Mouse (Mus musculus): ENCODE data around the gene Vil1. TPM values are rescaled to one million over a fixed set of nuclear protein-coding genes. Genes with fewer than 3 reads are reported as not detected.
"Not testable (repeated sequence)": the region's sequence is repeated elsewhere in the genome, so short reads cannot be mapped to it uniquely, and the experiment has no call there.

Vil1 gene
- total RNA-seq, 2 experiments from 2014 or later: 0.39 to 0.96 TPM

DNA sequence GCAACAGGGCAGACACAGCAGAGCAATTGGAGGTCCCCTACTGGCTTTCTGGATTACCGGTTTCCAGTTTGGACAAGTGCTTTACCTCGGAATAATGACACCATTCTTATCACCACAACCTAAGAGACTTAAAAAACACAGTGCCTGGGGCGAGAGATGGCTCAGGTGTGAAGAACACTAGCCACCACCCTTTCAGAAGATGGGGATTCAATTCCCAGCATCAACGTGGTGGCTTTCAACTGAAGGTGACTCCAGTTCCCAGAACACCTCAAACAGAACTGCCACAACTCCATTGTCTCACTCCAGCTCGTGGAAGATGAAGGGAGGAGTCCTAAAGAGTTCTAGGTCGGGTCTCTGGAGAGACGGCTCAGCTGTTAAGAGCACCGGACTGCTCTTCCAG is 23.6 kb upstream of the Vil1 start:
- intact Hi-C loops (cut with DNase I): no loop called here
- DNase-seq (ENCODE audit: low spot score in 2 of 2): no peak

DNA sequence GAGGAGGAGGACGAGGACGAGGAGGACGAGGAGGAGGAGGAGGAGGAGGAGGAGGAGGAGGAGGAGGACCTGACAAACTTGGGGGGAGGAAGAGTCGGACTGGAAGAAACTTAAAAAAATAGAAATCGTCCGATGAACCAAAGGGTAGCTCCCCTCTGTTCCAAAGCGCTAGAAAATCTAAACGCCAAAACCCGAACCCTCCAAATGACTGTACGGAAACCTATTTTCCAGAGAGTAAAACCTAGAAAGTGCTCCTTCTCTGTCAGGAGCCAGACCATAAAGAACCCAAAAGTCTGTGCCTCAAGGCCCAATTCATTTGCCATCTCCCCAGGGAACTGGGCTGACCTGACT is 22.8 kb upstream of the Vil1 start:
- DNase-seq (ENCODE audit: low spot score in 2 of 2): no peak
- intact Hi-C loops (cut with DNase I): loop anchor here (2.0 kb wide), 1 partner anchor 74 kb away; no protein-coding TSS in a partner anchor

DNA sequence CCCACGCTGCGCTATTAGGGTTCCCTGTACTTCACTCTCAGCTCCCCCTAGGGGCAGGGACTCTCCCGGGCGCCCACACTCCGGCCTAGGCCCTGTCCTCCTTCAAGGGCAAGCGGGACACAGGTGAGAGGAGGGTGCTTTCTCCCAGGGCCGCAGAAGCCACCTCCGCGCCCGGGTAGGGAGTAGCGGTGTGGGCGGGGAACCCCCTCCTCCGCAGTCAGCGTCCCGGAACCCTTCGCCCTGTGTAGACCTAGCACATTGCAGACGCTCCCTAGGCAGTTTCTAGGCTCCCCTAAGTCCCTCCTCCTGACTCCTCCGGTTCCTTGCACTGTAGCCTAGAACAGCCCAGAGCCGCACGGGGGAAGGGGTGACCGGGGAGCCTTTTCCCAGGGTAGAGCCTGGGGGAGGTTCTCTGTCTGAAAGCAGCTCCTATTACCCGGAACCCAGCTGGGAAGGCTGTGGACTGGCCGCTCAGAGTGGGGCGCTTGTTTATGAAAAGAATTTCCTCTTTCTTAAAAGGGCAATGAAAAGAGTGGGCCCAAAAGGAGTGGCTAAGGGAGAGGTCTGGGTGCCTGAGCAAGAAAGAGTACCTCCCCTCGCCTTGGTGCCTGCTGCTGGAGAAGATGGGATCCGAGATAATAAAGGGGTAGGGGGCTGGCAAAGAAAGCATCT is 22.3 kb upstream of the Vil1 start:
- intact Hi-C loops (cut with DNase I): loop anchor here (2.0 kb wide), 1 partner anchor 74 kb away; no protein-coding TSS in a partner anchor
- DNase-seq (ENCODE audit: low spot score in 2 of 2): peak; percentile 94

DNA sequence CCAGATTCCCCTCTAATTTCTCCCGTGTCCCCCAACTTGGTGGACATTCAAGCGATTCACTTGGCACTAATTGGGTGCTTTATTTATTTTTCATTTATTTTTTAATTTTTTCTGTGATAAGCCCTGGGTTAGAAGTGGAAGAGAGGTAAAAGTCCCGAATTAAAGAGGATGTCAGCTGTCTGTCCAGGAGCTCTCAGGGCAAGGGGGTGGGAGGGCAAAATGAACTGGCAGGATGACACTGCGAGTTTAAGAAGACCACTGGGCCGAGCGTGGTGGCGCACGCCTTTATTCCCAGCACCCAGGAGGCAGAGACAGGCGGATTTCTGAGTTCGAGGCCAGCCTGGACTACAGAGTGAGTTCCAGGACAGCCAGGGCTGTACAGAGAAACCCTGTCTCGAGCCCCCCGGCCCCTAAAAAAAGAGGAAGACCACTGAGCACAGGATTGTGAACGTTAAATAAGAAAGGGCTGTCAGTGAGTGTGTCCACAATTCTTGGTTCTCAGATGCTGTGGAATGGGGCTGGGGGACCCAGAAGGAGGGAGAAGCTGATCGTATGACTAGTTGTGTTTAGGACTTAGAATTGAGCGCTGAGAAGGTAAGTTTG is 21.7 kb upstream of the Vil1 start:
- intact Hi-C loops (cut with DNase I): loop anchor here (2.0 kb wide), 1 partner anchor 75 kb away; no protein-coding TSS in a partner anchor
- no peak for DNase-seq (ENCODE audit: low spot score in 2 of 2)

DNA sequence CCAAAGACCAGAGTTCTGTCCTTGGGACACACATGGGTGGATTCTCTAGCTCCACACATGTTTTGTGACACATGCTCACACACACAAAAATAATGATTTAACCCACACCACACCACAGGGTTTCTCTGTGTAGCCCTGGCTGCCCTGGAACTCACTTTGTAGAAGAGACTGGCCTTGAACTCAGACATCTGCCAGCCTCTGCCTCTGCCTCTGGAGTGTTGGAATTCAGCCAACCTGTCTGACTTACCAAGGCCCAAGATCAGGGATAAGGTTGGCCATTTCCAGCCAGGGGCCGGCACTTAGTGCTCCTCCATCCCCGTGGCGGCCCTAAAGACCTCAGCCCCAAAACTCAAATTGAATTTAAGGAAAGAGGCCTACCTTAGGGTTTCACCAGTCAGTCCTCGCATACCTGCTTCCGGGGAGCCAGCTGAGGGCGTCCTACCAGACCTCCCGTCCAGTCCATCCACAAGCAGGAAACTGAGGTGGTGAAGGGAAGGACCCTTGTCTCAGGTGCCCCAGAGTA is 20.7 kb upstream of the Vil1 start:
- DNase-seq (ENCODE audit: low spot score in 2 of 2): no peak
- intact Hi-C loops (cut with DNase I): no loop called here

DNA sequence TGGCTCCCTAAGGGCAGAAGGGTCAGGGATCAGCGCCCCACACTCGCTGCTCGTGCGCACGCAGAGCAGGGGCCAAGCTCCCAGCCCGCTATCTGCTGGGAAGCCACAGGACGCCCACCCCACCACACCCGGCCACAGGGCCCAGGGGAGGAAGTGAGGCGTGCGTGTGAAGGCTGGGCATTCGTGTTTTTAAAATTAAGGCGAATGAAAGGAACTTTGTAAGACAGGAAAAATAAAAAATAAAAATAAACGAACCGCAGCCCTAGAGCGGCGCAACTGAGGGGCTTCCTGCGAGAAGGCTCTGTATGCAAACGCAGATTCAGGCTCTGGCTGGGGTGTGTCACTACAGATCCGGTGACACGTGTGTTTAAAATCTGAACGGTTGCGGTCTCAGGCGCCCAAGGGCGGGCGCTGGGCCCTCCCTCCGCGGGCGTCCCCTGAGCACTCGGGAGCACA is 19.3 kb upstream of the Vil1 start:
- intact Hi-C loops (cut with DNase I): loop anchor here (2.0 to 5.0 kb wide), 2 partner anchors 27 to 153 kb away; partner anchors contain the start of genes Arpc2 and Catip
- no peak for DNase-seq (ENCODE audit: low spot score in 2 of 2)

DNA sequence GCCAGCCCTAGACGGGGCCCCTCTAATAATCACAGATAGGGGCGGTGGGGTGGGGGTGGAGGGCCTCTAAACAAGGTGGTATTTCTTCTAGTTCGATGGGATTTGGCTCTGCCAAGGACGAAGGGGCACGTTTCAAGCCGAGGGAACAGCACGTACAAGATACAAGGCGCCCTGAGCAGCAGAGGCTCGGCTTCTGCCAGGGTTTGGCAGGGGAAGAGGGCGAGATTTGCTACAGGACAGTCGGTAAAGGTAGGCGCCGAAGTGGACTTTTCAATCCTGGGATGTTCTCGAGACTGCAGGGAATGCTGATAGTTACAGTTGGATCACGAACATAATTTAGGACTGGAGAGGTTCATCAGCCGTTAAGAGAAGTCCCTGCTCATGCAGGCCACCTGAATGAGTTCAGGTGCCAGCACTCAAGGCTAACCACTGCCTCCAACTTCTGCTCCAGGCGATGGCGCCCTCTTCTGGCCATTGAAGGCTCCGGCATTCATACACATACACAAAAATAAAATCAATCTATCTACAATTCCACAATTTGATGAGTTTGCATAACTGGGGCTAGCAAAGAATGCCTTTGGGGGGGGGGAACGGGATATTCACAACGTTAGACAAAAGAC is 18.8 kb upstream of the Vil1 start:
- intact Hi-C loops (cut with DNase I): loop anchor here (2.0 to 5.0 kb wide), 2 partner anchors 28 to 153 kb away; partner anchors contain the start of genes Arpc2 and Catip

DNA sequence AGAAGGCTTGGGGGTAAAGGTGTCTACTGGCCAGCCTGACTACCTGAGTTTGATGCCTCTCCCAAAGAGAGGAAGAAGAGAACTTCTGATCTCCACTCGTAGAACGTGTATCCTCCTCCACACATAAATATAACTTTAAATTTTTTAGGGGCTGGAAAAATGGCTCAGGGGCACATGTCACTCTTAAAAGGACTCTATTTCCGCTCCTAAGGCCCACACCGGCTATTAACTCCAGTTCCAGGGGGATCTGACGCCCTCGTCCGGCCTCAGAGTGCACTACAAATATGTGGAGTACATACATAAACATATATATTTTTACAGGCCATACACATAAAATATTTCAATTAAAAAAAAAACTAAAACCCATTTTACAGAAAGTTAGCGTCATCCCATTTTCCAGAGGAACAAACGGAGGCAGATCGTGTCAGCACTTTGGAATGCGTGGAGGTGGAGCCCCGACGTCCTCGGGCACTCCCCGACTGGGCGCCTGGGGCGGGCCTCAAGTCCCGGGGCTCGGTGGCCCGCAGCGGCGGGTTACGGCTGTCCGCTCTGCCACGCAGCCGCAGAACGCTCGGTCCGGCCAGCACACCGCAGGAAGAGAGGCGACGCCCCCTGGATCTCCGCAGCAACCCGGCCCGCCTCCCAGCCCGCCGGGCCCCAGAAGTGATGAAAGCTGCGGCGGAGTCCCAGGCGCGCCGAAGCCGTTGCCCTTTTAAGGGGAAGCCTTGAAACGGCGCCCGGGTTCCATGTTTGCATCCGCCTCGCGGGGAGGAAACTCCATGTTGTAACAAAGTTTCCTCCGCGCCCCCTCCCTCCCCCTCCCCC is 18.0 kb upstream of the Vil1 start, which contains the start of gene Ctdsp1:
Gene Ctdsp1 (plus strand): TSS at position 586 of the 825 bp plus-strand sequence.
- peak; percentile 95 to 96 for DNase-seq (ENCODE audit: low spot score in 2 of 2)
- intact Hi-C loops (cut with DNase I): loop anchor here (2.0 to 5.0 kb wide), 2 partner anchors 28 to 154 kb away; partner anchors contain the start of genes Arpc2 and Catip

More for the DNA sequence above, 18.8 kb upstream of the Vil1 start:
- DNase-seq (ENCODE audit: low spot score in 2 of 2): no peak

DNA sequence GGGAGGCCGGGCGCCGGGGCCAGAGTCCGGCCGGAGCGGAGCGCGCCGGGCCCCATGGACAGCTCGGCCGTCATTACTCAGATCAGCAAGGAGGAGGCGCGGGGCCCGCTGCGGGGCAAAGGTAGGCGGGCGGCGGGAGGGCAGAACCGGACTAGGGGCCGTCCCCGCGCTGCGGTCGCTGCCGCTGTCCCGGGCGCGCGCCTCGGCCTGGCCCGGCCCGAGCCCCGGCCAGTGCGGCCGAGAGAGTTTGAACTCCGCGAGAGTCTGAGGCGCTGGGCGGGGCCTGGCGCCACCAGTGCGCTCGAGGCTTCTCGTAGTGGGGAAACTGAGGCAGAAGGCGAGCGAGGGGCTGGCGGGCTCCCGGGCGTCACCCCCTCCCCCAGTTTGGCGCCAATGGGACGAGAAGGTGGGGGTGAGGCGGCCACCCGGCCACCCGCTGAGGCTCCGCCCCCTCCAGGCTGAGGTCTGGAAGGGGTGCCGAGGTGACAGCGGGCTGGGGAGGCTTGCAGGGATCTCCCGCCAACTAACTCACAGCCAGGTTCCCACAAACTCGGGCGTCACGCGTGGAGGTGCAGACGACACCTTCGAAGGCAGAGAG is 17.2 kb upstream of the Vil1 start:
- DNase-seq (ENCODE audit: low spot score in 2 of 2): peak in 1 of 2 experiments; percentile 27
- intact Hi-C loops (cut with DNase I): loop anchor here (2.0 to 5.0 kb wide), 2 partner anchors 29 to 155 kb away; partner anchors contain the start of genes Arpc2 and Catip

DNA sequence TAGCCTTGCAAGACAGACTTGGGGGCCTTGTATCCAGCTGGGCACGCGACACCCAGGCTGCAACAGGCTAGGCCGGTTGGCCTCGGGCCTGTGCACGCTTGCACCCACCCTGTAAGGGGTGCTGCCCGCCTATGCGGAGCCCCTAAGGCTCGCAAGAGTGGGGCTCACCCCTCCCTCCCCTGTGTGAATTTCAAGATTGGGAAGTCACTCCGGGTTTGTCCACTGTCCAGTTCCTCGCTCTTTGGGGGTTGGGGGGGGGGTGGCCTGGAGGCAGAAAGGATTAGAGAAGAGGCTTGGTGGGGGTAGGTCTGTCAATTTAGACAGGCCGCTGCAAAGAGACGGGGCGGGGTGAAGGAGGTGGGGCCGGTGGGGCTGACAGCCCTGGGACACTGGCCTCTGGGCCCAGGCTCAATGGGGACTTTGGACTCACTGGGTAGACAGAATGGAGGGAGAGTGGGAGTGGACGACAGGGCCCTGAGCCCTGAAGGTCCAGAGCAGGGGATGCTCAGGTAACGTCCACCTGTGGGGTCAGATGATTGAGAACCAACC is 16.7 kb upstream of the Vil1 start:
- intact Hi-C loops (cut with DNase I): loop anchor here (5.0 kb wide), 1 partner anchor 155 kb away; the partner anchor contains the start of gene Arpc2
- no peak for DNase-seq (ENCODE audit: low spot score in 2 of 2)

DNA sequence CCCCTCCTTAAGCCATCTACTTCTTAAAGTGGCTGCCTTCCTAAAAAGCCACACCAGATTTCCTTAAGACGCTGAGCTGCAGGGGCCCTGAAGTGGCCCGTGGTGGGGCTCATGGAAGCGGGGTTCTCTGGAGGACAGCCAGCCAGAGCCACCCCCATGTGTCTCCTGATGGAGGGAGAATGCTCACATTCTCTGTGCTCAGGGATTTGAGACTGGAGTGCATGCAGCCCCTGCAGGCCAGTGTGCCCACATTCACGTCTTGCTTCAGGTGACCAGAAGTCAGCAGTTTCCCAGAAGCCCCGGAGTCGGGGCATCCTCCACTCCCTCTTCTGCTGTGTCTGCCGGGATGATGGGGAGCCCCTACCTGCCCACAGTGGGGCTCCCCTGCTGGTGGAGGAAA is 16.2 kb upstream of the Vil1 start:
- DNase-seq (ENCODE audit: low spot score in 2 of 2): no peak
- intact Hi-C loops (cut with DNase I): loop anchor here (5.0 kb wide), 1 partner anchor 156 kb away; the partner anchor contains the start of gene Arpc2

DNA sequence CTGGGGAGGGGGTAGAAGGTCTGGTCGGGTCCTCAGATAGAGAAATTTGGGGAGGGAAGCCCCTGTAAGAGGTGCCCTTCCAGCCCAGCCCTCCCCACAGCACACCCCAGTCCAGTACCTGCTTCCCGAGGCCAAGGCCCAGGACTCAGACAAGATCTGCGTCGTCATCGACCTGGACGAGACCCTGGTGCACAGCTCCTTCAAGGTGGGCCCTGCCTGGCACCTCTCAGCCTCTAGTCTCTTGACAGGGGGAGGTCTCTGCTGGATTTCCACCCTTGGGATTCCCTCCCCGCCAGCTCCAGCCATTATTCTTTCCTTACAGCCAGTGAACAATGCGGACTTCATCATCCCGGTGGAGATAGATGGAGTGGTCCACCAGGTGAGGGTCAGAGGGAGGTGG is 15.5 kb upstream of the Vil1 start:
- intact Hi-C loops (cut with DNase I): loop anchor here (5.0 kb wide), 1 partner anchor 156 kb away; the partner anchor contains the start of gene Arpc2
- DNase-seq (ENCODE audit: low spot score in 2 of 2): no peak

DNA sequence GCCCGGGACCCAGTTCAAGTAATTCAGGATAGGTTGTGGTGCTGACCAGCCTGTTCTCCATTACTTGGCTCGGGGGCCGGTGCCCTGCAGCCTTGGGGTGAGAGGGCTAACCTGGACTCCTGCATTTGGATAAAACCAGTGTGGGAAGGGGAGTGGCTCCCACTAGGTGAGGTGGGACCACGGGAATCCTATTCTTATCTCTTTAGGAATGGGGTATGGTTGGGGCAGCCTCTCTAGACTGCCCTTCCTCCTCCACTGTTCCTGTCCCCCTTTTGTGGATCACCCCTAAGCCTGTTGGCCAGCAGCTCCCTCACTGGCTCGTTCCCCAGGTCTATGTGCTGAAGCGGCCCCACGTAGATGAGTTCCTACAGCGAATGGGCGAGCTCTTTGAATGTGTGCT is 14.9 kb upstream of the Vil1 start:
- DNase-seq (ENCODE audit: low spot score in 2 of 2): no peak
- intact Hi-C loops (cut with DNase I): loop anchor here (5.0 kb wide), 1 partner anchor 157 kb away; the partner anchor contains the start of gene Arpc2

DNA sequence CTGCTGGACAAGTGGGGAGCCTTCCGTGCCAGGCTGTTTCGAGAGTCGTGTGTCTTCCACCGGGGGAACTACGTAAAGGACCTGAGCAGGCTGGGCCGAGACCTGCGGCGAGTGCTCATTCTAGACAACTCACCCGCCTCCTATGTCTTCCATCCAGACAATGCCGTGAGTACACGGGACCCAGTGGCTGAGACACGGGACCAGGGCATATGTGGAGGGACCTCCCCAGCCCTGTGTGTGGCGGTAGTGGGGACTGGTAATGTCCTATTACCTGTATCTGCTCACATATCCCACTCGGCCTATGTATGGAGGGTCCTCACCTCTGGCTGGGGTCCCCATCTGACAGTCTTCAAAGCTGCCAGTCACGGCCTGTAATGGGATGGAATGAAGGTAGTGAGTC is 14.3 kb upstream of the Vil1 start:
- no peak for DNase-seq (ENCODE audit: low spot score in 2 of 2)
- intact Hi-C loops (cut with DNase I): loop anchor here (5.0 kb wide), 1 partner anchor 158 kb away; the partner anchor contains the start of gene Arpc2

DNA sequence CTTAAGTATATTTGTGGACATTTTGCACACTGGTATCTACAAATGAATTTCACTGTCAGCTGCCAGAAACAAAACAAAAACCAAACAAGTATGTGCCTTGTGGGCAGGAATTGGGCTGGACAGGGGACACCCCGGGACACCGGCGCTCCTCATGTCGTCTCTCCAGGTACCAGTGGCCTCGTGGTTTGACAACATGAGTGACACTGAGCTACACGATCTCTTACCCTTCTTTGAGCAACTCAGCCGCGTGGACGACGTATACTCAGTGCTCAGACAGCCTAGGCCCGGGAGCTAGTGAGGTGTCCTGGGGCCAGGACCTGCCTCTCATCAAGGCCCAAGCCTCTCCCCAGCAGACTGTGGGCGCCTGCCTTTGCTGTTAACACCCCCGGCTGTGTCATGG is 13.9 kb upstream of the Vil1 start:
- intact Hi-C loops (cut with DNase I): no loop called here
- DNase-seq (ENCODE audit: low spot score in 2 of 2): no peak

DNA sequence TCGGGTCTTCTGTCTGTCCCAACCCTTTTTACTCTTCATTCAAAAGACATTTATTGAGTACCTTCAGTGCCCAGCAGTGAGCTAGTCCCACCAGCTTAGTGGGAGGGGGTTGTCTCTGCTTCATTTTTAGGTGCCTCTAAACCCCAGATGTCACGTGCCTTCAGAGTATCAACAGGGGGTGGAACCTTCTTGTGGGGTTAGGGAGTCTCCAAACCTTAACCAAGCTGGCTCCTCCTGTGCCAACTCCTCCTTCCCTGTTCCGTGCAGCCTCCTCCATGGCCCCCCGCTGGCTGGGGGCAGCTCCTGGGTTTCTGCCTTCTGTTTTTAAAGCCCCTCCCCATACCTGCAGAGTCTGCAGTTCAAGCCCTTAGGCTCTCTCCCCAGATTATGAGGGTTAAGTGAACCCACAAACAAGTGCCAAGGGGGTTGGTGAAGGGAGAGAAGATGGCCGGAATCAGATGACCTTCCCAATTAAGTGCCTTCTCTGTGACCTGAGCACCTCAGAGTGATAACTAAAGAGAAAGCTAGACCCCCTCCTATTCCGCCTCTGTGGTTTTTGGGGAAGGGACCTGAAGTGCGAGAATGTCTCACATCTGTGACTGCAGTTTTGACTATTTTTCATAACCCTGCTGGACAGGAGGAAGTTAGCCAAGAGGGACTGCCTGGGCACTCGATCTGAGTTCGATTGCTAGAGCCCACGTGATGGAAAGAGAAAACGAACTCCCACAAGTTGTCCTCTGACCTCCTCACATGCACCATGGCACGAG is 12.5 kb upstream of the Vil1 start:
- intact Hi-C loops (cut with DNase I); DNase-seq (ENCODE audit: low spot score in 2 of 2): not testable (repeated sequence)

DNA sequence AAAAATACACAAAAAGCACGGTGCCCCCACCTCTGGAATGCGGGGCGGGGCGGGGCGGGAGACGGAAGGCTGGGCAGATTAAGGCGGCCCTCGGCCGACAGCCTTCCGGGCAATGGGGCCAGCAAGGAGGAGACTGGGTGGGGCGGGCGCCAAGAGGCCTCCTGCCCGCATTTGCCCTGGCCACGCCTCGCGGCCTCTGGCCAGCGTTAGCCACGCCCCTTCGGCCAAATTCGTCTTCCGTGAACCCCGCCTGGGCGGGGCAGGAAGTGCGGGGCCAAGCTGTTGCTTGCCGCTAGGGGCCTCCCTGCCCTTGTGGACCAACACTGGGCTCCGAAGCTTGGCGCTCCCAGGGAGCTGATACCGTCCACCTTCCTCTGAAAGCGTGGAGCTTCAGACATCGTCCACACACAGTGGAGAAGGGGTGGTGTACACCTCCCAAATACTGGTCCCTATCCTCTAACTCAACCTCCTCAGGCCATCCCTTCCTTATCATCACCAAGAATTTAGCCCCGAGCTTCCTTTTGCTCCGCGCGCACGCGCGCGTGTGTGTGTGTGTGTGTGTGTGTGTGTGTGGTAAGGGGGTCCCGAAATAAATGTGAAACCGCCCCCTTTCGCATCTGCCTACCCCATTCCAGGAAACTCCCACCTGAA is 11.8 kb upstream of the Vil1 start:
- intact Hi-C loops (cut with DNase I): no loop called here
- DNase-seq (ENCODE audit: low spot score in 2 of 2): peak; percentile 86 to 89

All from left cerebral cortex, postnatal 25 days (tissue).